Mouse (Mus musculus): ENCODE measurements around the gene Mepce.

DNA sequence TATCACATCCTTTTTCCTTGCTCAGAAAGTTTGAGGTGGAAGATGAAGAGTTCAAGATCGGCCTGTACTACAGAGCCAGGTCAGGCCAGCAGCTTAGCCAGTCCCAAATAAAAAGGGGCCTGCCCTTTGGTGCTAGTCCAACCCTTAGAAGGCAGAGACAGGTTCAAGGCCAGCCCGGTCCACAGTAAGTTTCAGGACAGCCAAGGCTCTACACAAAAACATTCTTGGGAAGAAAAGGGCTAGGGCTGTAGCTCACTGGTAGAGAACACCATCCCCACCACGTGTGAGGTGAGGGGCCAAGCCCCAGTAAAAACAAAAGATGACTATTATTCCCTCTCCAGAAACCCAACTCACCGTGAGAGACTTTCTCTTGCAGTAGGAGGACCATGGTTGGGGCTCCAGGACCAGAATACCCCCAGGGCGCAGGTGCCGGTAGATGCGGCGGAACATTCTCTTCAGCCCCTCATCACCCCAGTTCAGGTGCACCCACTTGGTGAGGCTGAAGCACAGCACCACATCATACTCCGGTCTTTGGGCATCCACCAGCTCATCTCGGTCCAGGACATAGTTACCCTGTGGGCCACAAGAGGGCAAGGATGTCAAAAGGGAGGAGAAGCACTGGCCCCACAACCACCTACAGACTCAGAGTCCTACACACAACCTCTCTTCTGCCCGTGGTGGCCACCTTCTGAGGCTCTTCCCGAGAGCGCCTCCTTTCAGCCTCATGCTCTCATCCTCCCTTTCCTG is 4.5 kb downstream of the Mepce start:
- TF ChIP-seq CTCF (IDR thresholded peaks at IDR 0.05; ENCODE audit: low read depth), result no peak
- no peak for TF ChIP-seq EP300 (optimal IDR thresholded peaks at IDR 0.05)
